Mouse (Mus musculus): Measurements from ENCODE around the gene 4930432K21Rik.

4930432K21Rik gene

GRCm38 (mm10) chr8:84147769-84148530 lies at the start of gene 4930432K21Rik, which contains the start of gene Cc2d1a:
Gene 4930432K21Rik (plus strand): TSS chr8:84148025.
Gene Cc2d1a (minus strand): TSS chr8:84147936.
- DNase-seq (ENCODE audit: low spot score in 2 of 2): peak; percentile 96

GRCm38 (mm10) chr8:84098376-84098775 lies 49.4 kb upstream of the 4930432K21Rik start:
- DNase-seq (ENCODE audit: low spot score in 2 of 2): no peak

GRCm38 (mm10) chr8:84101476-84102270 lies 46.2 kb upstream of the 4930432K21Rik start:
- no peak for DNase-seq (ENCODE audit: low spot score in 2 of 2)

- DNase-seq (ENCODE audit: low spot score in 2 of 2): no peak
Observed at GRCm38 (mm10) chr8:84103601-84104000, 44.2 kb upstream of the 4930432K21Rik start.

GRCm38 (mm10) chr8:84104221-84104620 lies 43.6 kb upstream of the 4930432K21Rik start:
- DNase-seq (ENCODE audit: low spot score in 2 of 2): peak in 1 of 2 experiments; percentile 38

GRCm38 (mm10) chr8:84104697-84105609 lies 42.9 kb upstream of the 4930432K21Rik start, which contains the start of gene Dcaf15:
Gene Dcaf15 (minus strand): TSS chr8:84104768.
- DNase-seq (ENCODE audit: low spot score in 2 of 2): peak; percentile 97 to 98

- DNase-seq (ENCODE audit: low spot score in 2 of 2): no peak
Observed at GRCm38 (mm10) chr8:84105676-84106075, 42.1 kb upstream of the 4930432K21Rik start.

- no peak for DNase-seq (ENCODE audit: low spot score in 2 of 2)
Observed at GRCm38 (mm10) chr8:84106216-84107040, 41.4 kb upstream of the 4930432K21Rik start.

- no peak for DNase-seq (ENCODE audit: low spot score in 2 of 2)
Observed at GRCm38 (mm10) chr8:84115646-84116045, 32.2 kb upstream of the 4930432K21Rik start.

GRCm38 (mm10) chr8:84122151-84122550 lies 25.7 kb upstream of the 4930432K21Rik start:
- DNase-seq (ENCODE audit: low spot score in 2 of 2): no peak

- no peak for DNase-seq (ENCODE audit: low spot score in 2 of 2)
Observed at GRCm38 (mm10) chr8:84125656-84126055, 22.2 kb upstream of the 4930432K21Rik start, which contains the start of gene Podnl1. Gene Podnl1 (plus strand): TSS chr8:84125989.

- no peak for DNase-seq (ENCODE audit: low spot score in 2 of 2)
Observed at GRCm38 (mm10) chr8:84126742-84127141, 21.1 kb upstream of the 4930432K21Rik start.

- no peak for DNase-seq (ENCODE audit: low spot score in 2 of 2)
Observed at GRCm38 (mm10) chr8:84127202-84127901, 20.5 kb upstream of the 4930432K21Rik start.

GRCm38 (mm10) chr8:84128277-84128676 lies 19.5 kb upstream of the 4930432K21Rik start:
- no peak for DNase-seq (ENCODE audit: low spot score in 2 of 2)

- DNase-seq (ENCODE audit: low spot score in 2 of 2): no peak
Observed at GRCm38 (mm10) chr8:84130806-84131205, 17.0 kb upstream of the 4930432K21Rik start.

GRCm38 (mm10) chr8:84132225-84132624 lies 15.6 kb upstream of the 4930432K21Rik start:
- DNase-seq (ENCODE audit: low spot score in 2 of 2): no peak

- no peak for DNase-seq (ENCODE audit: low spot score in 2 of 2)
Observed at GRCm38 (mm10) chr8:84137848-84138247, 10.0 kb upstream of the 4930432K21Rik start.

GRCm38 (mm10) chr8:84140838-84141237 lies 7.0 kb upstream of the 4930432K21Rik start:
- DNase-seq (ENCODE audit: low spot score in 2 of 2): no peak

- DNase-seq (ENCODE audit: low spot score in 2 of 2): peak in 1 of 2 experiments; percentile 18
Observed at GRCm38 (mm10) chr8:84144636-84145245, 3.1 kb upstream of the 4930432K21Rik start.

Data from right cerebral cortex, adult 2 months (tissue).